Mouse (Mus musculus) cortical plate, adult 2 months (tissue): ENCODE measurements at regions not wholly inside any gene's neighbourhood (a gene's known extent, or its start where the extent isn't known, plus 50 kb on each side); places are given as distances from the start of the nearest gene placed in this dataset.
A peak's percentile ranks its signal among the peaks of the same experiment; 100 is the strongest.

Experiments
- H3K27ac ChIP-seq: fragments of 200-500 bp; 2 replicates; pipeline ENCODE4 v1.5.1; 2012; ENCODE audit warnings: low read length, control low read depth, inconsistent platforms; ENCODE audit not compliant: insufficient read depth
- H3K4me1 ChIP-seq: fragments of 200-500 bp; 2 replicates; pipeline ENCODE4 v1.6.1; 2011; ENCODE audit warnings: low read length; ENCODE audit not compliant: control insufficient read depth, insufficient read depth
- H3K4me3 ChIP-seq: fragments of 200-500 bp; 2 replicates; pipeline ENCODE4 v1.5.1; 2011; ENCODE audit warnings: mild to moderate bottlenecking, low read length, control low read depth; ENCODE audit not compliant: insufficient read depth
- CTCF ChIP-seq: fragments of 200-500 bp; IDR thresholded peaks from 2 replicates; pipeline ENCODE4 v1.5.1; 2011; ENCODE audit warnings: mild to moderate bottlenecking, control low read depth, low read length; ENCODE audit not compliant: insufficient read depth; ENCODE audit errors: extremely low read depth
- POLR2A ChIP-seq: fragments of 200-500 bp; IDR thresholded peaks from 2 replicates; pipeline ENCODE4 v1.6.1; 2011; ENCODE audit warnings: mild to moderate bottlenecking, low read length, control low read depth; ENCODE audit not compliant: insufficient read depth; ENCODE audit errors: extremely low read depth

GRCm38 (mm10) chr1:161693768-161694160, 94.5 kb downstream of the Fasl start:
- TF ChIP-seq POLR2A (no peak), CTCF (no peak)

GRCm38 (mm10) chr1:161692836-161693767, 95.2 kb downstream of the Fasl start:
- H3K4me1 ChIP-seq, result no peaks in the 10 kb centered on the region
- no peak overlapping the region for H3K27ac ChIP-seq
- TF ChIP-seq POLR2A (no peak), CTCF (no peak)
- H3K4me3 ChIP-seq, result no peak overlapping the region

More at GRCm38 (mm10) chr1:161693768-161694160, 94.5 kb downstream of the Fasl start:
- Histone ChIP-seq H3K4me1 (no peaks in the 10 kb centered on the region), H3K27ac (no peak overlapping the region), H3K4me3 (no peak overlapping the region)

- no peak for TF ChIP-seq POLR2A
- TF ChIP-seq CTCF, result no peak
- H3K27ac ChIP-seq, result no peak overlapping the region
- H3K4me1 ChIP-seq, result no peaks in the 10 kb centered on the region
- H3K4me3 ChIP-seq, result no peak overlapping the region
Observed at GRCm38 (mm10) chr1:161688946-161689345, 99.3 kb downstream of the Fasl start.

DNA sequence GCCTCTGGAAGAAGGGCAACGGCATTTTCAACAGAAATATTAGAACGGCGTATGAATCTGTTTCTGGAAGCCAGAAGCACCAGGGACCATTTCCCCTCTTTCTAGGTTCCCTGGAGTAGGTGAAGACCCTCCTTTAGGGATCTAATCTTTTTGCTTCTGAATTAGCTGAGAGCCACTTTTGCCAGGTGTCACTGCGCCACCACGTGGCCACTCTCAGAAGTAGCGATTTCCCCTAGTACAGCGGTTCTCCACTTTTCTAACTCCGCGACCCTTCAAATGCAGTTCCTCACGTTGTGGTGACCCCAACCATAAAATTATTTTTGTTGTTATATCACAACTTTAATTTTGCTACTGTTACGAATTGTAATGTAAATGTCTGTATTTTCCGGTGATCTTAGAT, 100.7 kb downstream of the Fasl start:
- no peaks in the 10 kb centered on the region for H3K4me1 ChIP-seq
- peak; percentile 83 for TF ChIP-seq CTCF
- TF ChIP-seq POLR2A, result no peak
- H3K27ac ChIP-seq, result no peak overlapping the region
- H3K4me3 ChIP-seq, result no peak overlapping the region

DNA sequence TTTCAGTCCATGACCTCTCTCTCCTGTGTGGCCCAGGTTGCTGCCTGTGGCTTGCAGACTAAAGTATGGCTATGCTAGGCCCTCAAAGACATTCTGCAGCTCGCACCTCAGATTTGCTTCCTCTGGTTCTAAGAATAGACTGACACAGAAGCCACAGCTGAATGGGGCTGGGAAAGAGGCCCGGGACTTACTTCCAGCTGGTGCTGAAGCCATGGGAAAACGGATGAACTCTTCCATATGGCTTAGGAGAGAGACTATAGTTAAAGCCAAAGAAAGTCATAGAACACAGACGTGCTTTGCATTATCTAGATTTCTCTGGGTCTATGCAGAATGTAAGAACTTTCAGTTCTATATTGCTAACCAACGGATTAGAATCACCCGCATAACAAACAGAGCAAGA, 107.7 kb downstream of the Fasl start:
- no peak overlapping the region for H3K4me3 ChIP-seq
- H3K4me1 ChIP-seq, result no peaks in the 10 kb centered on the region
- no peak overlapping the region for H3K27ac ChIP-seq
- TF ChIP-seq CTCF (no peak), POLR2A (no peak)

- Histone ChIP-seq H3K4me3 (no peak overlapping the region), H3K27ac (no peak overlapping the region), H3K4me1 (no peaks in the 10 kb centered on the region)
- TF ChIP-seq POLR2A (no peak), CTCF (no peak)
Observed at GRCm38 (mm10) chr1:161670937-161671336, 117.4 kb downstream of the Fasl start.

DNA sequence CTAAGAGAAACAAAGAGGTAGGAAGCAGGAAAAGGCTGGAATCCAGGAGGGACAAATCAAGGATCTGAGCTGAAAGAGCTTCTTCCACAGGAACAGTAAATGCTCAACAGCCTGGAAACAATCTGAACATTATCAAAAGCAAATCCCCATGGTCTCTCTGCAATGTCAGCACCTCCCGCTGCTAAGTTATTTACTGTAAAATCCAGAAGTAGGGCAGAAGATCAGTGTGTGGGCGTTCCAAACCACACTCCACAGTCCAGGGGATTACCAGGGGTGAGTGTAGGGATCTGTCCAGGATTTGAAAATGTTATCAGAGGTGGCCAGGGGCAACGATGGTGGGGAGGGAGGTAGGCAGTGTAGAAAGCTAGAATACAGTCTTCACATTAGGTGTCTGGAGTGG, 124.0 kb downstream of the Fasl start:
- Histone ChIP-seq H3K4me3 (no peak overlapping the region), H3K27ac (no peak overlapping the region), H3K4me1 (no peaks in the 10 kb centered on the region; the same call in 1 of the 2 replicates)
- TF ChIP-seq CTCF (no peak), POLR2A (no peak)

GRCm38 (mm10) chr1:161663351-161663750, 124.9 kb downstream of the Fasl start:
- H3K27ac ChIP-seq, result no peak overlapping the region
- H3K4me1 ChIP-seq, result no peaks in the 10 kb centered on the region; the same call in 1 of the 2 replicates
- H3K4me3 ChIP-seq, result no peak overlapping the region
- TF ChIP-seq POLR2A, result no peak
- no peak for TF ChIP-seq CTCF

DNA sequence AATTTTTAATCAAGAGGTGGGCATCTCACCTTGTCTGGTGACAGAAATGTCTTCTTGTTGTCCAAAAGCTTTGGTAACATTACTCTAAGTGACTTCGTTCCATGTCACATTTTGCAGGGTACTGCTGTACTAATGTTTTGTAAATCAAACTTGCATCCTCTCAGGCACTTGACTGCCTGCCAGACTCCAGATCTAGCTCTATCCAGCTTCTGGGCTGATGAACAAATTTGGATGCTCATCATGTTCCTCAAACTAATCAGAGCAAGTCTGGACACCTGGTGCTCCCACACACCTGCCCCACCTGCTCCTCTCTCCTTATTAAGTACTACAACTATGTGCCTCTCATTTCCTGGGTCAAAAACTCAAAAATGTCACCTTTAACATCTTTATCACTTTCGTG, 126.1 kb downstream of the Fasl start:
- Histone ChIP-seq H3K27ac (no peak overlapping the region), H3K4me1 (no peaks in the 10 kb centered on the region; the same call in 1 of the 2 replicates), H3K4me3 (no peak overlapping the region)
- TF ChIP-seq CTCF, result no peak
- no peak for TF ChIP-seq POLR2A

DNA sequence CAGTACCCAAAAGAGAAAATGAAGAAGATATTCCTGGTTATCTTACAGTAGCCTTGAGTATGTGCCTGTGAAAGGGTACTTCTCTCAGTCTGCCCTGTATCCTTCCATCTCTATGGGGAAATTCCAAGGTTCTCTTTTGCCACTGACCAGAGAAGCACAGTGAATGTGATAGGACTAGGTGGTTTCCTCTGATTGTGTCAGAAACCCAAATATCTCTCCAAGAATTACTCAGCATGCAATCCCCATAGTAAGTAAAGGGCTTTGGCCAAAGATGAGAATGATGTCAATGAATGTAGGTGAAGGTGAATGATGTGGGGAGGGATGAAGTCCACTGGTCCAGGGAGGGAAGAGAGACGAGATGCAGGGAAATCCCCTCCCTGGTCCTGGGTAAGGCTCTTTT, 130.8 kb downstream of the Fasl start:
- Histone ChIP-seq H3K27ac (no peak overlapping the region), H3K4me1 (no peaks in the 10 kb centered on the region), H3K4me3 (no peak overlapping the region)
- TF ChIP-seq POLR2A (no peak), CTCF (no peak)
